Mouse (Mus musculus): ENCODE data around the gene Ccdc85a.
"Not testable (repeated sequence)": the region's sequence is repeated elsewhere in the genome, so short reads cannot be mapped to it uniquely, and the experiment has no call there.

DNA sequence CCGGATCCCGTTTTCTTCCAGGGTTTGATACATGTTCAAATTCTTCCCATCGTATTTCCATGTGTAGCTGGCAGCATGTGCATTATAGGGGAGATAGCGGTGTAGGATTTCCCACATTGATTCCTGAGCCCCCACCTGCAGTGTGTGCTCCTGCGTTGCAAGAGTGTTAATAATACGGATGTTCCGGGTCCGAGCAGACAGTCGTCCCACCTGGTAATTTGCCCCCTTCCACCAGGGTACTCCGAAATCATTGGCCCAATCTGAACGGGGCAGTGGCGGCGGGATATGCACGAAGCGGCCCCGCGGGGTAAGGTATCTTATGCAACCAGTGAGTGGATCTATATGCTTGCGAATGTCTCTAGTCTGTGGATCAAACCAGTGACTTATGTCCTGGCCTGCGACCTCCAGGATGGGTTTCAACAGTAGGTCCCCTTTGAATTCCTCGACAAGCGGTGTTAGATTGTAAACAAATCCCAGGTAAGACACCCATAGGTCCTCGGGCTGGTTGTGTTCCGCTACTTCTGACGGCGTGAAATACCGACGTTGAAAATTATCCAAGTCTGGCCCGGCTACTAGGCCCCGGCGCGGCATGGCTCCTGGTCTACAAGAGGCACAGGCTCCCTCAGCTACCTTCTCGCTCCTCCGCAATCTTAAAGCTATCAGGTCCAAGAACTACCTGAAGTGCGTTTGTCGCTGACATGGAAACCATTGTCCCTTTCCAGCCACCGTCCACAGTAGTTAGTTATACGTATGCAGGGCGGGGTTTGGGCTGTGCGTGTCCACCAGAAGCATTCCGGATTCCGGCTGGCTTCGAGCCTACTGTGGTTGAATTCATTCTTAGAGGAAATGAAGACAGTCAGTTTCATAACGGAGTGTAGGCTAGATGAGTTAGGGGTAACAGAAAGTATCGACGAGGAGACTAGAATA, 244.6 kb downstream of the Ccdc85a start, which contains the start of gene Gm6685:
- not testable (repeated sequence) for TF ChIP-seq CTCF, POLR2A (IDR thresholded peaks at IDR 0.05; ENCODE audit: extremely low read depth, insufficient read depth, low read length)

Measured in cortical plate, adult 2 months (tissue).